Mouse (Mus musculus): ENCODE results near the gene Trp53tg5.

Gene Trp53tg5

DNA sequence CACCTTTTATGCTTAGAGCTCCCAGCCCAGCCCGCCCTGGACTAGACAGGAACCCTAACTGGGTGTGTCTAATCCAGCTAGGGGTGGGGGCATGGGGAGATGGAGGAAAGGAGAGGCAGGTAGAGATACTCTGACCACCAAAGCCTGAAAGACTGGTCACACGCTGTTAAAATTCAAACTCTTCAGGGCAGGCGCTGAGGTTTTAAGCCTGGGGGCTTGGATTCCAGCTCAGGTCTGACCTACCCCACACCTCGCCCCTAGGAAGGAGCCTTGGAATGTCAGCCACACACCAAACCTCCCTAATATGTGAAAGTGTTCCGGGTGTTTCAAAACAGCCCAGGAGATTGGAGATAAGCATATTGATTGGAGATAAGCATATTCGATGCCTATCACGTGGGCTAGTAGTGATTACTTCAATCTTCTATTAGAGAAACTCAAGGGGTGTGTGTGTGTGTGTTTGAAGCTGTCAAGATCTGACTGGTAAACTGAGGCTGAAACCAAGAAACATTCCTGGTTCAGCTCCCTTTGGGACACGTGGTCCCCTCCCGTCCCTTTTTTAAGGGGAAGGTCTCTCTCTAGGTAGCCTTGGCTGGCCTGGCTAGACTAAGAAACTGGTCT is 40.1 kb downstream of the Trp53tg5 start:
- no peak for DNase-seq (ENCODE audit: low read depth, low spot score)

DNA sequence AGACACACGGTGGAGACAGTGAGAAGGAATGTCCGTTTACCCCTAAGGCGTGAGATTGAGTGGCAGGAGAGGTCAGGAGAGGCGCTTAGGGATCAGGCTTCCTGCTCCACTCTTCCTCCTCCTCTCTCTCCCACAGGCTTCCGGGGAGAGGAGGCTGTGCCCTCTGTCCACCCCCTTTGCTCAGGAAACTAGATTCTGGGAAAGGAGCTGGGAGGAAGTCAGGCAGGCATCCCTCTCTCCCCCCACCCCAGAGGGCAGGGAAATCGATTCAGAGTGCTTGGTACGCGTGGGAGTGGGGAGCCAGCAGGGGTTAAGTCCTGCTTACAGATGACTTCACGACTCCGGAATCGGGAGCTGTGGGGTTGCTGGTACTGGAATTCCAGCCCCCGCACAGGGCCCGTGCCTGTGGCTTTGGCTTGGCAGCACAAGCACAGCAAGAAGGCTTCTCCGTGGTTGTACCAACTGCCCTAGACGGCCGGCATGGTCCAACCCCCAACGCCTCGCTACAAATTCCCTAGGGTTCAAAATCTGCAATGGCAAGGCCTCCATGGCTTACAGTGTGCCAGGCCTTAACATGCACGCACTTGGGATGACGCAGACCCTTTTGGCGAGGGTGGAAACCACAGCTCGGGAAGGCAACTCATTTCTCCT is 40.9 kb downstream of the Trp53tg5 start:
- DNase-seq (ENCODE audit: low read depth, low spot score): no peak

DNA sequence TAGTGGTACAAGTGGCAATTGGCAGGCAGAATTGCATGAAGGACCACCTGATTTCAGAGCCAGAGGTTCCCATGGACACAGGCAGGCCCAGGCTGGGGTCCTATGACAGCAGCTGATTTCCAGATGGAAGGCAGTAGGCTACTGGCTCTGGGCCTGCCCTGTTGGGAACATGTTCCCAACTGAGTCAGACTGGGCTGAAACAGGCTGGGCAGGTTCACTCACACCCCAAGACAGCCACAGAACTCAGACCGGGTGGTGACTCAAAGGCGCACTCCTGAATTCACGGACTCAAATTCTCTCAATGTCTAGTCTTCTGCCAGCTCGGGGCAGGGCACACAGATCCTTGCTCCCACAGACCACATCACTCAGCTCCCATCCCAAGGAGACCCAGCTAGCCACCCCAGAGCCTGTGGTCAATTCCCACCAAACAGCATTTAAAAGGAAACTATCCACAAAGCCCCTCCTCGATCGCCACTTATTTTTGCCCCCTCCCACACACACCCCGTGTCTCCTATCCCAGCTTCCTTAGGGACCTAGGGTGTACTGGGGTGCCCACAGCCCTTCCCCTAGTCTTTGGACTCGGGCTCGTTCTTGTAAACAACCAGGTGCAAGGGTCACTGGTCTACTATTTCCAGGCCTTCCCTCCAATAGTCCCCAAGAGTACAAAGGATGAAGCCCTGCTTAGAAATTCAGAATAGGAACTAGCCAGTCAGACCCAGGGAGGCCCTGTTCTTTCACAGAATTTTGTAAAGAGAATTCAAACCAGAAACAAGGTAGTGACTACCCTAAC is 41.7 kb downstream of the Trp53tg5 start:
- no peak for DNase-seq (ENCODE audit: low read depth, low spot score)

DNA sequence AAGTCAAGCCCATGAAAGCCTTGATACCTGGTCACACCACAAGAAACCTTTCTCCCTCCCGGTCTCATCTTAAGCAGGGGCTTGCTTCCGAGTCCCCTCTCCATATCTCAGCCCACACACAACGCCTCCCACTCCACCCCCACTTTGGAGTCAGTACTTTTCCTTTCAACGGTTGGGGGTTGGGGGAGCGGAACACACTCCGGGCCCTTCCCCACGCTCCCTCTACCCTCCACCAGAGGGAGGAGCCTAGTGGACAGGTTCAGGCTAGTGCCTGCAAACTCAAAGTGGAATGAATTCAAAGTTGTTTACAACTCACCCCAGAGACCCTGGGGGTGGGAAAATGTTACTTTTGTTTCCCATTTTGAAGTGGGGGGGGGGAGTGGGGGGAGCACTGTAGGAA is 42.8 kb downstream of the Trp53tg5 start:
- DNase-seq (ENCODE audit: low read depth, low spot score): no peak

DNA sequence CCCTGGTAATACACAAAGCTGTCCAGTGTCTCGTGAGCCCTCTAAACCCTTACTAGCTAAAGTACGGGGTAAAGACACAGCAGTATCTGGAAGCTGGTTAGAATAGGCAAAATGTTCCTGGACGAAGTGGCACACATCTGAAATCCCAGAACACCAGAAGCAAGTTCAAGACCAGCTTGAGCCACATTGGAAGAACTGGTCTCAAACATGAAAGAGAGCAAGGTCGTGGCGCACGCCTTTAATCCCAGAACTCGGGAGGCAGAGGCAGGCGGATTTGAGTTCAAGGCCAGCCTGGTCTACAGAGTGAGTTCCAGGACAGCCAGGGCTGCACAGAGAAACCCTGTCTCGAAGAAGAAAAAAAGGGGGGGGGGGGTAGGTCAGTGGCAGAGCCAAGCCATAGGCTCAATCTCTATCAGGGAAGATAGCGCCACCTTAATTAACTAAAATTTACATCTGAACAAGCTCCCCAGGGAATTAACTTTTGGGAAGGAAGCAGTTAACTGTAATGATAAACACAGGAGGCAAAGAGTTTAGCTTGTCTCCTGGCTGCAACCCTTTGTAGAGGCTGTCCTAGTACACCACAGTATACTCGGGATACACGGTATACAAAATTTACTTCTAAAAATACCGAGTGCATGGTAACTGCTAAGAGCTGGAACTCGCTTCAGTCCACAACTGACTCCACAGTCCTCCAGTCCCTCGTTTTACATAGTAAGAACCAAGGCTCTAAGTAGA is 43.5 kb downstream of the Trp53tg5 start:
- no peak for DNase-seq (ENCODE audit: low read depth, low spot score)

DNA sequence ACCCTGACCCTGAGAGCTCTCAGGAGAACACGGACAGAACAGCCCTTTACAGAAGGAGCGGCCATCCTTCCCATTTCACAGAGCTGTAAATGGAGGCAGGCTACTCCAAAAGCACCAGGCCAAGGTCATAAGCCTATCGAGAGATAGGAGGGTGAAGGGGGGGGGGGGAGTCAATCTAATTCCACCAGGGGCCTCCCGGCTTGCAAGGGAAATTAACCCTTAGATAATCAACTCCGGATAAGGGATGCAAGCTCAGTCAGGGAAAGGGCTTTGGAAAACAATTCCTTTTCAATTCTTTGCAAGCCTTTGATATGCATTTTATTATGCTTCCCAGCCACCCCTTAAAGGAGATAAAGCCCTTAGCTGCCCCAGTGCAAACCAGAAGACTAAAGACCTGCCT is 45.1 kb downstream of the Trp53tg5 start:
- no peak for DNase-seq (ENCODE audit: low read depth, low spot score)

DNA sequence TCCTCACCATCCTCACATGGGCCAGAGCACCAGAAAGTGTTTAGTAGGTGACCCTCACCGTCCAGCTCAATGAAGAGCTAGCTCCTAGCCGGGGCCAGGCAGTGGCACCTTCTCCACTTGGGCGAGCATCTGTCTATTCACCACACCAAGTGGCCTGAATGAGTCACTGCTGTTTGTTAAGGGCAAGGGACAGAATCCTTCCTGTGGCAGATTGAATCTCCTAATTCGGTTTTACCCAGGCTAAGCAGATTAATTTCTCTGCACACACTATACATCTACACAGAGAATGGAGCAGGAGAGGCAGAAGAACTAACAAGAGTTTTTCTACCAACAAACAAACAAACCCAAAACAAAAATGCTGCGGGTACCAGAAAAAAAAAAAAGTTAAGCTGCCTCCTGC is 46.6 kb downstream of the Trp53tg5 start:
- no peak for DNase-seq (ENCODE audit: low read depth, low spot score)

DNA sequence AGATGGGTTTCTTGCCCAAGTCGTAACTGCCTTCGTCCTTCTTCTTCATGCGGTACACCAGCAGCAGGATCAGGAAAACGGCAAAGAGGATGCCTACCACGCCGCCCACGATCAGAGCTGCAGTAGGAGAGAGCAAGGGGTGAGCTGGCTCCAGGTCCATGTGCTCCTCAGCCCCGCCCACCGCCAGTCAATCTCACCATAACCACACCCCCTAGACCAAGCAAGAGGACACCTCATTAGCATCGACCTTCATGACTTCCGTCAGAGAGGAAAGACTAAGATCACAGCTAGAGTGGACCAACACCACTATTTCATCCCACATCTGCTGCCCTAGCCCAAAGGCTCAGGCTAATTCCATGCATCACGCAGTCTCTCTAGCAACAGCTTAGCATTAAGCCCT is 47.4 kb downstream of the Trp53tg5 start:
- DNase-seq (ENCODE audit: low read depth, low spot score): no peak

DNA sequence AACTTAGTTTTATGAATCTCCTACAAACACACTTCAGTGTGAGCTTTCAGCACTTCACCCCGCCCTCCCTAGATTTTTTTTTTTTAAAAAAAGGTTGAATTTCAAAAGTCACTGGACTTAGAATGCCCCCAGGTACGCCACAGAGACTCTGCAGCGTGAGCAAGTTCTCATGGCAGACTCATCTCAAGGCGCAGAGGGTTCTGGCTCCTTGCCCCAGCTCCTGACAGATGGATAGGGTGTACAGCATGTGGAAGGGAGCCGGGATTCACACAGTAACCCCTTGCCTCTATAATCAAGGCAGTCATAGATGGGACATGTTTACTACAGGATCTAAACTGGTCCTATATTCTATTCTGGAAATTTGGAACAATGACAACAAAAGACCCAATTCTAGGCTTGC is 48.1 kb downstream of the Trp53tg5 start:
- DNase-seq (ENCODE audit: low read depth, low spot score): peak; percentile 48

DNA sequence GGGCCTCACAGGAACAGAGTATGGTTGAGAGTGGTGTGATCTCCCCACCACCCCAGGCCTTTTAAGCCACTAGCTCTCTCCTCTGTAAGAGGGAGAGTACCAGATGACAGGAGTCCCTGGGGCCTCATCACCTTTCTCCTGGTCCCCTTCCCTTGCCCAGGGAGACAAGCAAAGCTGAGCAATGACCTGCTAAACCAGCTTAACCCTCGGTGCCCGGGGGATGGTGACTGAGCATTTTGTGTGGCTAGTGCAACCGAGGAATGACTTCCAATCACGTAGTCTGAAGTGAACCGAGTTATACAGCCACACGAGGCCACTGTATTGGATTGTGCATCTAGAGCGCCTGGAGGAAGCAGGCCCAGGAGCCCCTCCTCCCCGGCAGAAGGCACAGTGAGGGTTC is 49.1 kb downstream of the Trp53tg5 start:
- DNase-seq (ENCODE audit: low read depth, low spot score): no peak

DNA sequence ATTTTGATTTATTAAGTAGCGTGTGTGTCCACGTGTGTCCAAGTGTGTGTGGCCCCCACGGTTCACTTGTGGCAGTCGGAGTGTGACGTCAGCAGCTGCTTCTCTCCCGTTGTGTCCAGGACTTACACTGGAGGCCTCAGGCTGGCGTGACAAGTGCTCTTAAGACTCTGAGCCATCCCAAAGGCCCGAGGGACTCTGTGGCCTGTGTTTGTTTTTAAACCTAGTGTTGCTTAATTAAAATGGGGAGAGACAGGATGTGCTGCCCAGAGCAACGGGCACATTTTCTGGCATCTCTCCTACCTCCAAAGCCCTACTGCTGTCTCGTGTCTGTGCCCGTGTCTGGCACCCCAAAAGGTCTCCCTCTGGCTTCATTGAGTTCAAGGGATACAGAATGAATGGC is 50.1 kb downstream of the Trp53tg5 start:
- DNase-seq (ENCODE audit: low read depth, low spot score): no peak

DNA sequence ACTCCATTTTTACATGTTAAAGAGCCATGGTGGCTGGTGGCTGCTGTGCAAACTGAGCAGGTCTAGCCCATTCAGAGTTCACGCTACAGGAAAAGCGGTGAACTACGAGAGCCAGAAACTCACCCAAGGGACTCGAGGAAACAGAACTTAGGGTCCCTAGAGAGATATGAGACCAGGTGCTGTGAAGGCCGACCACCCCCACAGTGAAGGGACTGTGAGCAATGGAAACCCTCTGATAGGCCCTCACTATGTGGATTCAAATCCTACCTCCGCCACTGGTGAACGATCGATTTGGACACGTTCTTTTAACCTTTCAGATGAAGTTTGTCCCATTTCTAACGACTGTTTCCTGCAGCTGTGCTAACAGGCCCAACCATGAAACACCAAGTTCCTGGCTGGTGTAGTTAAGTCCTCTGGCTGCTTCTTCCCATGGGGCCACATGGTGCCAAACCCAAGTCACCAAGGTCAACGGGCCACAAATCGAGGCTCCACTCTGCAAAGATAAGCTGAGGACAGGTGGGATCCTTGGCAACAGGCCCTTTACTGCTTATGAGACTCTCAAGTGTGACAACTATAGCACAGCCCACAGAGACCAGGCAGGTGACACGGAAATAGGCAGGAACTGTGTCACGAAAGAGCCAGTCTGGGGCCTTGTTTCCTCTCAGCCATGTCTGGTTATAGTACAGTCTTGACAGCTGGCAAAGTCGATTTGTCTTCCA is 50.7 kb downstream of the Trp53tg5 start:
- DNase-seq (ENCODE audit: low read depth, low spot score): no peak

DNA sequence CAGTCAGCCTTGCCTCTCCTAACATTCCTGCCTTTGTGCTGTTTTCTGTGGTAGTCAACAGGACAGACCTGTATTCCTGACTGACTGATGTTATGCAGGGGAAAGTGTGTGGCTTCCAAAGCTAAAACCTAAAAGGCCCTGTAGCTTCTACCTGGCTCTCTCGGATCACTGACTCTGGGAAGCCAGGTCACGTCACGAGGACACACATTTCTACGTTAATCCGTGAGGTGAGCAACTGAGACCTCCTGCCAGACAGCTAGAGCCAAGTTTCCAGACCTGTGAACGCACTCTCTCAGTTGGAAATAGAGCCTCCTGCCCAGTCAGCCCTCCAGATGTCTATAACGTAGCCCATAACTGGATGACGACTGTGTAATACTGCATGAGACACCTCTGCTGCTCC is 51.5 kb downstream of the Trp53tg5 start:
- no peak for DNase-seq (ENCODE audit: low read depth, low spot score)

DNA sequence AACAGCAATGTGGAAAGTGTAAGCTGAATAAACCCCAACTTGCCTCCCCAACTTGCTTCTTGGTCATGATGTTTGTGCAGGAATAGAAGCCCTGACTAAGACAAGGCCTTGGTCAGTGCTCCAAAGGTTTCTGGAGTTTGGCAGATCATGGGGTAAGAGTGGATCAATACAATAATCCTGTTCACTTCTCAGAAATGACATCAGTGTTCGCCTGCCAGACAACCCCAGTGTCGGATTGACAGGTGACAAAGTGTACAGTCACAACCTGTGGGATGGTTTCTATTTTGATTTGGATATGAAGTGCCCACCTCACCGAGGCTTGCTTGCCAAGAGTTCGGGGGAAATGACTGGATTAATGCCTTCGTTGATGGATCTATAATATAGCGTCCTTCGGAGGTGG is 52.2 kb downstream of the Trp53tg5 start:
- no peak for DNase-seq (ENCODE audit: low read depth, low spot score)
